Mouse (Mus musculus) forebrain, embryonic 14.5 days (tissue): Measurements from ENCODE around the gene Rpl19. TPM values are rescaled to one million over a fixed set of nuclear protein-coding genes. Genes with fewer than 3 reads are reported as not detected.

Experiments
- ATAC-seq: fragments of 200-750 bp; cut with Nextera tagmentation; 2 replicates; pipeline ENCODE4 v1.8.0; 2017; ENCODE audit warnings: mild to moderate bottlenecking, moderate library complexity
- DNase-seq: peaks from one replicate; pipeline ENCODE4 v3.0.0-alpha.2; 2015; ENCODE audit warnings: low spot score
- H3K27ac ChIP-seq: fragments of 300-500 bp; sonication (generic); 2 replicates; pipeline ENCODE4 v1.5.1; 2014; ENCODE audit warnings: low read depth, mild to moderate bottlenecking, control low read depth, low read length, moderate library complexity
- H3K27me3 ChIP-seq: fragments of 300-500 bp; sonication (generic); replicated peaks from 2 replicates; pipeline ENCODE4 v1.6.1; 2014; ENCODE audit warnings: low read length, control low read depth, mixed read lengths; ENCODE audit not compliant: control insufficient read depth, insufficient read depth
- H3K36me3 ChIP-seq: fragments of 300-500 bp; sonication (generic); 2 replicates; pipeline ENCODE4 v1.6.1; 2014; ENCODE audit warnings: low read length, control low read depth; ENCODE audit not compliant: control insufficient read depth, insufficient read depth
- H3K4me1 ChIP-seq: fragments of 300-500 bp; sonication (generic); 2 replicates; pipeline ENCODE4 v1.6.1; 2014; ENCODE audit warnings: antibody characterized with exemption, low read length, control low read depth; ENCODE audit not compliant: control insufficient read depth, insufficient read depth
- H3K4me2 ChIP-seq: fragments of 300-500 bp; sonication (generic); 2 replicates; pipeline ENCODE4 v1.6.1; 2014; ENCODE audit warnings: mild to moderate bottlenecking, control low read depth, low read length
- H3K4me3 ChIP-seq: fragments of 300-500 bp; sonication (generic); 2 replicates; pipeline ENCODE4 v1.5.1; 2014; ENCODE audit warnings: low read depth, low read length, control low read depth
- H3K9ac ChIP-seq: fragments of 300-500 bp; sonication (generic); 2 replicates; pipeline ENCODE4 v1.6.1; 2014; ENCODE audit warnings: mild to moderate bottlenecking, low read length, control low read depth, moderate library complexity
- H3K9me3 ChIP-seq: fragments of 300-500 bp; sonication (generic); replicated peaks from 2 replicates; pipeline ENCODE4 v1.6.1; 2016; ENCODE audit warnings: low read length, control low read depth, mixed read lengths; ENCODE audit not compliant: control insufficient read depth
- WGBS: fragments of 180-500 bp; shearing (Covaris S2); extraction: QIAGEN DNeasy Blood & Tissue Kit; methylation state at CpG from one replicate; pipeline ENCODE4 v1.1.7; 2014; 5-methylcytosine and 5-hydroxymethylcytosine counted together
- polyA plus RNA-seq: library from polyadenylated mRNA; unstranded; fragments of >200 nt; fragmentation: Nextera tagmentation; extraction: Ambion mirVana; gene quantifications from 2 replicates; pipeline ENCODE4 v1.2.1, GENCODE M21; 2014

The Rpl19 gene
- 787 and 932 TPM in 2 replicates for polyA plus RNA-seq

GRCm38 (mm10) chr11:98026570-98027296 is at the start of gene Rpl19:
Gene Rpl19, plus strand, starts transcription at chr11:98026710.
- peak within 1 kb of the TSS; percentile 99 for H3K9ac ChIP-seq
- under 1% methylated on average over 65 of the region's 69 CpGs for WGBS
- peak within 1 kb of the TSS; percentile 74 for H3K27ac ChIP-seq
- DNase-seq (peak; percentile 94), ATAC-seq (peak; percentile 71)
- H3K4me2 ChIP-seq: peak within 1 kb of the TSS; percentile 97
- peaks cover 15% of the 10 kb centered on the region for H3K4me1 ChIP-seq
- H3K4me3 ChIP-seq: peak within 1 kb of the TSS; percentile 99
- no peaks in the 10 kb centered on the region for H3K9me3 ChIP-seq
- peaks cover 35% of the 10 kb centered on the region for H3K36me3 ChIP-seq
- H3K27me3 ChIP-seq: no peaks in the 10 kb centered on the region

- Histone ChIP-seq H3K27me3 (no peaks in the 10 kb centered on the region), H3K9me3 (no peaks in the 10 kb centered on the region)
- no peak for ATAC-seq
These were observed 48.7 kb upstream of the Rpl19 start for GRCm38 (mm10) chr11:97977797-97978196.

GRCm38 (mm10) chr11:97978392-97978791 is 48.1 kb upstream of the Rpl19 start:
- H3K4me1 ChIP-seq: no peaks in the 10 kb centered on the region
- 88% methylated on average over 13 of the region's 13 CpGs for WGBS
- H3K9ac ChIP-seq: no peak overlapping the region
- no peaks in the 10 kb centered on the region for H3K36me3 ChIP-seq
- H3K4me3 ChIP-seq: no peak overlapping the region
- H3K27ac ChIP-seq: no peak overlapping the region
- H3K4me2 ChIP-seq: no peak overlapping the region
- no peak for DNase-seq
- H3K27me3 ChIP-seq: no peaks in the 10 kb centered on the region
- ATAC-seq: no peak
- no peaks in the 10 kb centered on the region for H3K9me3 ChIP-seq

More at GRCm38 (mm10) chr11:97977797-97978196, 48.7 kb upstream of the Rpl19 start:
- Histone ChIP-seq H3K9ac (no peak overlapping the region), H3K36me3 (no peaks in the 10 kb centered on the region), H3K4me2 (no peak overlapping the region), H3K27ac (no peak overlapping the region), H3K4me1 (no peaks in the 10 kb centered on the region), H3K4me3 (no peak overlapping the region)
- DNase-seq: no peak
- 79% methylated on average over 5 of the region's 5 CpGs for WGBS

- no peaks in the 10 kb centered on the region for H3K9me3 ChIP-seq
- no peak overlapping the region for H3K4me2 ChIP-seq
- H3K4me3 ChIP-seq: no peak overlapping the region
- no peaks in the 10 kb centered on the region for H3K36me3 ChIP-seq
- no peak overlapping the region for H3K27ac ChIP-seq
- 73% methylated on average over 10 of the region's 10 CpGs for WGBS
- no peak overlapping the region for H3K9ac ChIP-seq
- ATAC-seq (no peak), DNase-seq (no peak)
- H3K4me1 ChIP-seq: no peaks in the 10 kb centered on the region
- peaks cover 8% of the 10 kb centered on the region for H3K27me3 ChIP-seq
These were observed 46.5 kb upstream of the Rpl19 start for GRCm38 (mm10) chr11:97979824-97980495.

GRCm38 (mm10) chr11:97980531-97980966 is 46.0 kb upstream of the Rpl19 start:
- Histone ChIP-seq H3K27me3 (peaks cover 14% of the 10 kb centered on the region), H3K27ac (no peak overlapping the region), H3K4me3 (no peak overlapping the region), H3K9ac (no peak overlapping the region), H3K4me1 (no peaks in the 10 kb centered on the region), H3K36me3 (no peaks in the 10 kb centered on the region), H3K4me2 (no peak overlapping the region), H3K9me3 (no peaks in the 10 kb centered on the region)
- DNase-seq (no peak), ATAC-seq (no peak)
- 76% methylated on average over 9 of the region's 9 CpGs for WGBS

- H3K9ac ChIP-seq: no peak overlapping the region
- DNase-seq: no peak
- peaks cover 28% of the 10 kb centered on the region for H3K27me3 ChIP-seq
- H3K36me3 ChIP-seq: no peaks in the 10 kb centered on the region
- no peak overlapping the region for H3K4me3 ChIP-seq
- H3K27ac ChIP-seq: no peak overlapping the region
- no peak overlapping the region for H3K4me2 ChIP-seq
- ATAC-seq: no peak
- 90% methylated on average over 9 of the region's 9 CpGs for WGBS
- no peaks in the 10 kb centered on the region for H3K9me3 ChIP-seq
- no peaks in the 10 kb centered on the region; the same call in 1 of the 2 replicates for H3K4me1 ChIP-seq
These were observed 43.8 kb upstream of the Rpl19 start for GRCm38 (mm10) chr11:97982721-97983120.

GRCm38 (mm10) chr11:97983506-97983905 is 43.0 kb upstream of the Rpl19 start:
- DNase-seq: no peak
- Histone ChIP-seq H3K27ac (no peak overlapping the region), H3K9ac (no peak overlapping the region), H3K27me3 (peaks cover 28% of the 10 kb centered on the region), H3K36me3 (no peaks in the 10 kb centered on the region), H3K4me3 (no peak overlapping the region), H3K4me1 (no peaks in the 10 kb centered on the region; the same call in 1 of the 2 replicates), H3K4me2 (no peak overlapping the region), H3K9me3 (no peaks in the 10 kb centered on the region)
- no peak for ATAC-seq
- 83% methylated on average over 3 of the region's 3 CpGs for WGBS

- no peak overlapping the region for H3K9ac ChIP-seq
- ATAC-seq (no peak), DNase-seq (no peak)
- H3K36me3 ChIP-seq: no peaks in the 10 kb centered on the region
- H3K27ac ChIP-seq: no peak overlapping the region
- no peaks in the 10 kb centered on the region; the same call in 1 of the 2 replicates for H3K4me1 ChIP-seq
- H3K9me3 ChIP-seq: no peaks in the 10 kb centered on the region
- peaks cover 28% of the 10 kb centered on the region for H3K27me3 ChIP-seq
- WGBS: 61% methylated on average over 1 of the region's 1 CpGs
- H3K4me3 ChIP-seq: no peak overlapping the region
- H3K4me2 ChIP-seq: no peak overlapping the region
These were observed 42.5 kb upstream of the Rpl19 start for GRCm38 (mm10) chr11:97983983-97984382.
